Mouse (Mus musculus) large intestine, adult 2 months (tissue): ENCODE data around the gene Zfp526. TPM values are rescaled to one million over a fixed set of nuclear protein-coding genes. Genes with fewer than 3 reads are reported as not detected.

ENCODE experiments used
- DNase-seq: peaks from one replicate; pipeline ENCODE4 v3.0.0-alpha.2; 2012; ENCODE audit warnings: low read depth, low spot score
- WGBS: fragments of 180-500 bp; shearing (Covaris S2); methylation state at CpG from one replicate; pipeline ENCODE4 v1.1.7; 2018; 5-methylcytosine and 5-hydroxymethylcytosine counted together
- polyA plus RNA-seq: library from polyadenylated mRNA; depleted of rRNA; stranded (reverse); fragments of >200 nt; gene quantifications from 2 replicates; pipeline ENCODE4 v1.2.3, GENCODE M21; 2012

The Zfp526 gene
- polyA plus RNA-seq, 1 experiment: 4.2 TPM

DNA sequence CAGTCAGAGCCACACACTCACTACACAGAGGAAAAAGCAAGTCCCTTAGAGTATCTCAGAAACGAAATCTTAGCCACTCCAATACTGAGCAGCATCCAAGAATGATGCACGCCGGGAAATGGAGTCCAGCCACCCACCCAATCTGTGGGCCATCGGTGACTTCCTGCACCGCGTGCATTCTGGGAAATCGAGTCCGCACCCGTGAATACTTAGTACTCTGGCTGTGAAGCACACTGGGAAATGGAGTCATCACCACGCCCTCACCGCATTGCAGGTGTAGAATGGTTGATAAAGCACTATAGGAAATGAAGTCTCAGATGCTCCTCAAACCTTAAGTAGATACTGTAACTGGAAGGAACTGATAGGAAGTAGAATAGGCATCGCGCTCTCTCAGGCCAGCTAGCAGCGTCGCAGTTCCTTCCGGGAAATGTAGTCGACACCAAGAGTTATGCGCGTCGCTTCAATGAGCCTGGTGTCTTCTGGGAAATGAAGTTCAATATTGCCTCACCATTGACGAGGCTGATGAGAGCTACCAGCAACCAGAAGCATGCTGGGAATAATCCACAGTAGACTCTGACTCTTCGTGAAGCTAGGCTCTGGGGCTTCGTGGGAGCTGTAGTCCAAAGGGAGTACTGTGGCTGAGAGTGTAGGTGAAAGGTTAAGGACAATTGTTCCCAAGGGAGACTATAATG is 16.9 kb downstream of the Zfp526 start:
- peak; percentile 98 for DNase-seq
- under 1% methylated on average over 23 of the region's 23 CpGs for WGBS

DNA sequence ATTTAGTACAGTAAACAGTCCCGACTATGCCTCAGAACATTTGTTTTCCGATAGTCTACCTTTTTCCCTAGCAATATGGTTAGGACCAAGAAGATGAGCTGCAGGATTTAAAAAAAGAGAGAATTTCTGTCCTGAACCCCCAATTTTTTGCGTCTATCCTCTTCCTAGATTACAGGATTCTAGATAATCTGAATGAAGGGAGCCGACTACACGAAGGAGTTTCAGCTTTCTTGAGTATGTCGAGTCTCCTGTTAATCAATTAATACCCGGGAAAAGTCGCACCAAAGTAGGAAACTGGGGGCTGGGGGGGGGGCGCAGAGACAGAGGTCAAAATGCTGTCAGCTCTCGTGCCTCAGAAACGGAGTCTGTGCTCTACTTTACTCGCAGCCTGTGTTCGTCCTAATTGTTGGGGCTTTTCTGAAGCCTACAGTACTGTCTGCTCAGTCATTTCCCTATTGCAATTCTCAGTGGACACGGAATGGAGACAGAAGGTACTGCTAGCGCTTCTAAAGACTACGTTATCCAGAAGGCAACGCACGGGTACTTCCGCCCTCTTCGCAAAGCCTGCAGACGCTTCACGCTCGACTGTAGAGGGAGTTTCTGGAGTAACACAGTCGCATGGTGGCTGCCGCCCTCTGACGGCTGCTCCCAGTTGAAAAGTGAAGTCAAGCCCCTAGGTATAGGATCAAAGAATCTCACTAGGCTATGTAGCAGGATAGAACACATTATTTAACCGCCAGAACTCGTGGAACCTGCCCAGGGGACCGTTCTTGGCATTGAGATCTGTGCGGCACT is 17.8 kb downstream of the Zfp526 start:
- peak; percentile 75 for DNase-seq
- WGBS: 1% methylated on average over 30 of the region's 30 CpGs

GRCm38 (mm10) chr7:25240631-25241030 is 19.4 kb downstream of the Zfp526 start:
- DNase-seq: no peak
- 75% methylated on average over 7 of the region's 7 CpGs for WGBS

DNA sequence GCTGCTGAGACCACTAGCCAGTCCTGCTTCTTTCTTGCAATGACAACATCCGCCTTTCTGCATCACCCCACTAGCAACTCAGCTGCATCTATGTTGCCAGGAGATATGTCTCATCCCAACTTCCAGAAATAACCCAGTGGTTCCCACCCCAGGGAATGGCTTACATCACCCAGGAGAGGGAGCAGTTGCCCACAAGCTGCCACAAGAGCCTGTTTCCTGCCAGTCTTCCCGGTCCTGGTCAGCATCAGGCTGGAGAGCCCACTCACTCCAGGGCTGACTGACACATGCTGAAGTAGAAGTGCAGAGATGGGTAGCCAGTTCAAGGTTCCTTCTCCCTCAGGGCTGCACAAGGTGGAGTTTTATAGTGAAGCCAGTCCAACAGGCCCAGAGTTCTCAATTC is 19.8 kb downstream of the Zfp526 start:
- no peak for DNase-seq
- WGBS: 36% methylated on average over 2 of the region's 2 CpGs

DNA sequence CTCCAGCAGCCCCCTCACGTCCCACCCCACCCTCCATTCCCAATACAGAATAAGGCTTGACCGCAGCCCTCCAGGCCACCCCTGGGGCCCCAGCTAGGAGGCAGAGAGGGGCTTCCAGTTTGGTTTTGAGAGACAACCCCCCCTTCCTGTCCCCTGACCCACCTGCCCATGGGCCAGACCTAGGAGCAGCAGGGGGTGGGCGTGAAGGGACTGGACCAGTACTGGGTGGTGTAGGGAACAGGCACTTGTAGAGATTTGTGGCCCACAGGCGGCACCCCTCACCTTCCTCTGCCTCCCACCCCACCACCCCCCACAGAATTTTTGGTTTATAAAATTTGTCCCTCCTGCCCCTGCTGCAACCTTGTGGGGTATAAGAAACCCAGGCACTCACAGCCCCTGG is 22.1 kb downstream of the Zfp526 start:
- 80% methylated on average over 4 of the region's 4 CpGs for WGBS
- no peak for DNase-seq

DNA sequence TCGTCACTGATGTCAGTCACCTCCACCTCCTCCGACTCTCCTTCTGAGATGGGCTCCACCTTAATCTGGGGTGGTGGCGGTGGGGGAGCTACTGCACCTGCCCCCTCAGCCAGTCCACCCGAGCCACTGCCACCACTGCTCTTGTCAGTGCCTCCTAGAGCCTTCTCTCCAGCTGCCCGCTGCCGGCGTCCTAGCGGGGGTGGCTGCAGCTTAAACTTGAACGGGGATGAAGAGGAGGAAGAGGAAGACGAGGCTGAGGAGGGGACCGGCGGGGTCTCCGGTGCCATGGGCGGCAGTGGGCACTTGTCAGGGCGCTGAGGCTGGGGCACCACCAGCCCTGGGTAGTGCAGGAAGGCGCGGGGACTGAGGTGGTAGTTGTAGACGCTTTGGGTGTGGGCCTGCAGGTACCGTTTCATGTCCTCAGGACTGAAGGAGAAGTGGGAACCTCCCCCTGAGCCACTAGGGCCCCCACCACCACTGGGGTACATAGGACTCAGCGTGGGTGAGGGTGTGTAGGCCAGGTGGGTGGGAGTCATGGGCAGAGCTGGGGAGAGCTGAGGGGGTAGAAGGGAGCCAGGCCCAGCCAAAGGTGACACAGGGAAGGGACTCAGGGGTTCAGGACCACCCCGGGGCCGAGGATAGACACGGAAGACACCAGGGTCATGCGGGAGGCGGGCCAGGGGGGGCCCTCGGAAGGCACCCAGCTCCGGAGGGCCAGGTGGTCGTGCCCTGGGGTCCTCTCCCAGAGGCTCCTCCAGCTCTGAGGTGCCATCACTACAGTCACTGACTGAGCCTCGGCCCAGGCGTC is 23.5 kb downstream of the Zfp526 start:
- DNase-seq: no peak
- WGBS: 89% methylated on average over 30 of the region's 30 CpGs

GRCm38 (mm10) chr7:25246079-25246758 is 25.0 kb downstream of the Zfp526 start:
- 40% methylated on average over 20 of the region's 20 CpGs for WGBS
- no peak for DNase-seq

GRCm38 (mm10) chr7:25246759-25247137 is 25.5 kb downstream of the Zfp526 start:
- no peak for DNase-seq
- WGBS: 22% methylated on average over 4 of the region's 4 CpGs

- 21% methylated on average over 3 of the region's 3 CpGs for WGBS
Observed at GRCm38 (mm10) chr7:25247498-25247897, 26.3 kb downstream of the Zfp526 start.

DNA sequence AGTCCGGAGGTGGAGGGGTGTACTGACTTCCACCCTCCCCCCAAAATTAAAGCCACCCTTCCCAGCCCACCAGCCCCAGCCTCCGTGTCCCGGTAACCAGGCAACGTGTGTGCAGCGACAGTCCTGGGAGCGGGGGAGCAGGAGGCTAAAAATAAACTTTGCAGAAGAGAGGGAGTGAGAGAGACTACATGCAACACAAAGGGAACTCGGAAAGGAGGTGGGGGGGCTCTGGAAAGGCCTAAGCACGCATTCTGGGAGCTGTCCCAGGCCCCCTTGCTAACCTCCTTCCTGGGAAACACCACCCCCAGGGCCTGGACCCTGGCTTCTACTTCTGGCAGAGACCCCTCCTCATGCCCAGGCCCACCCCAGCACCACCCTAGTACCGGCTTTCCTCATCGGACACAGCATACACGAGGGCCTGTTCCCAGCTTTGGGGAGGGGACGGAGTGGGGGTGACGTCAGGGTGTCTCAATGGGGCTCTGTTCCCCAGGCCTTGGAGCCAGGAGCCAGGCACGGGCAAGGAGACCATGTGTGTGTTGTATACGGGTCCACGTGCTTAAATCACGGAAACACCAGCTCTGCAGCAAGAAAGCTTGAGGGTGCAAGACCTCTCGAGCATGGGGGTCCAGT is 26.9 kb downstream of the Zfp526 start:
- DNase-seq: no peak
- WGBS: 11% methylated on average over 18 of the region's 18 CpGs

More at GRCm38 (mm10) chr7:25247498-25247897, 26.3 kb downstream of the Zfp526 start:
- no peak for DNase-seq

DNA sequence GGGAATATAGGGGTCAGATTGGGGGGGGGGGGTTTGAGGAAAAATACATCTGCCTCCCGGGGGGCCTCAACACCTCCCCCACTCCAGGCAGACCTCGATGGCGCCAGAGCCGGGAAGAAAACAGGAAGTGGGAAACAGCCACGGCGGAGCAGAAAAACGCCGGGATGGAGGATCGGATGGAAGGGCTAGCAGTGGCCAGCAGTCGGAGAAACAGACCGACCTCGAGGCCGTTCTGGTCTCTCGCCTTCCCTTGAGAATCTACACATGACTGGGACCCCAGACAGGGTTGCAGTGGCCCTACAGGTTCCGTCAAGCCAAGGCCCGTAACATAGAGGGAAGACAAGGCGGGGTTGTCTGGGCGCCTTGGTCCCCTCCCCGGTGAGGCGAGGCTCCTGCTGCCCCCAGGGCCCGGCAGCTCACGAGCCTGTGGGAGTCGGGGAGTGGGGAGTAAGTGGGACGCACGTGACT is 27.7 kb downstream of the Zfp526 start:
- WGBS: 1% methylated on average over 25 of the region's 25 CpGs

DNA sequence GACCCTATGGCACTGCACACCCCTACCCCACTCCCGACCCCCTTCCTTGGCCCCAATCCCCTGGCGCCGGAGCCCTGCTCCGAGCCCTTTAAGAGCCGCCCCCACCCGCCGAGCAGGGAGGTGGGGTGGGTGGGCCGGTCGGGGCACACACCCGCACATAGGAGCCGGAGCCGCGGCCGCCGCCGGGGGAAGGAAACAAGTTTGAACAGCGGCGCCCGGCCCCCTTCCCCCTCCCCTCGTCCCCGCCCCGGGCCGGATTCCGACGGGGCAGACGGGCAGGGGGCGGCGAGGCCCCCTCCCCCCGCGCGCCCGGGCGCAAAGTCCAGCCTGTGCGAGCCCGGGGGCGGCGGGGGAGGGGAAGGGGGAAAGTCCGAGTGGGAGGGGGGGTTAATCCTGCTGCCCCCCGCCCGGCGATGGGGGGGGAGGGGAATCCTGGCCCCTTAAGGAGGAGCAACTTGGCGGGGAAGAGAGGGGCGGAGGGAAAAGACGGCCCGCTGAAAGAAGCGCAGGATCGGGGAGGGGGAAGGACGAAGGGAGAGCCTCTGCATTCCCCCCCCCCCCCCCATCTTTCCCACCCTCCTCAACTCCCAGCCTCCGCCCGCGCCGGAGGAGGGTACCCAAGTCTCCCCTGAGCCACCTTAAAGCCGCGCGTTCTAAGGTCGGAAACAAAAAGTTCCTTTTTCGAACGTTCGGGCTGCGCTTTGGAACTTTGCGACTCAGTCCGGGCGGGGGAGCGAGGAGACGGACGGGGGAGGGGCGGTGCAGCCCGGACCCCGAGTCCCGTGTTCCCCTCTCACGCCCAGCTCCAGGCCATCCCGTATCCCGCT is 28.3 kb downstream of the Zfp526 start:
- DNase-seq: no peak
- WGBS: under 1% methylated on average over 61 of the region's 73 CpGs

More for the DNA sequence above, 27.7 kb downstream of the Zfp526 start:
- DNase-seq: no peak

DNA sequence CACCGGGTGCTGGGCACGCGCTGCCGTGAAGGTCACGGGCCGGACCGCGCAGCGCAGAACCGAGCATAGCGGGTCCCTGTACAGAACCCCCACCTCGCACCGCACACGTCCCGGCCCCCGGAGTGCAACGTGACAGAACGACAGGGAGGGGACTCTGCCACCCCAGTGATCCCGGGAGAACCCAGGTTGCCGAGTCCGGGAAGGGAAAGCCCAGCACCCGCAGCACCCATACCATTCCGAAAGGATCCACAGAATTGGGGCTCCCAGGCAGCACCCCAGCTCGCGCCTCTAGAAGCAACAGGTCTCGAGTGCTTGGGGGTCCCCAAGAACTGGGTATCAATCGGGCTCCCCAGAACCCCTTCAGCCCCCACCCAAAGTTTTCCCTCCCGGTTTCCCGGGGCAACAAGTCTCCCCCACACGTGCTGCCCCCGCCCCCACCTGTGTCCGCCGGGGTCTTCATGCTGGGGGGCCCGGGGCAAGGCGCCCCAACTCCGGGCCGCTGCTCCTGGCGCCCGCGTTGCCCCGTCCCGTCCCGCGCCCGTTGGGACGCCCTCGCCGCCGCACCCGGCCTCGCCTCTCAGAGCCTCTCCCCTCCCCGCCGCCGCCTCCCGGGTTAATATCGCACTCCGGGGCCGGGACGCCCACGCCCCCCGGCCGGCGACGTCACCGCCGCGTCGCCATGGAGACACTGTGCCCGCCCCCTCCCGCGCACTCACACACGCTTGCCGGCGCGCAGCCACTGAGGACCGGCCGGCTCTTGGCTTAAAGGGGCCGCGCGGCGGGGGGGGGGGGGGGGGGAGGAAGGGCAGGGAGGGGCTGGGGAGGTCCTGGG is 29.1 kb downstream of the Zfp526 start, which contains the start of gene Erf:
Erf (minus strand) TSS at position 621 of the 832 bp plus-strand sequence.
- no peak for DNase-seq
- under 1% methylated on average over 80 of the region's 81 CpGs for WGBS

DNA sequence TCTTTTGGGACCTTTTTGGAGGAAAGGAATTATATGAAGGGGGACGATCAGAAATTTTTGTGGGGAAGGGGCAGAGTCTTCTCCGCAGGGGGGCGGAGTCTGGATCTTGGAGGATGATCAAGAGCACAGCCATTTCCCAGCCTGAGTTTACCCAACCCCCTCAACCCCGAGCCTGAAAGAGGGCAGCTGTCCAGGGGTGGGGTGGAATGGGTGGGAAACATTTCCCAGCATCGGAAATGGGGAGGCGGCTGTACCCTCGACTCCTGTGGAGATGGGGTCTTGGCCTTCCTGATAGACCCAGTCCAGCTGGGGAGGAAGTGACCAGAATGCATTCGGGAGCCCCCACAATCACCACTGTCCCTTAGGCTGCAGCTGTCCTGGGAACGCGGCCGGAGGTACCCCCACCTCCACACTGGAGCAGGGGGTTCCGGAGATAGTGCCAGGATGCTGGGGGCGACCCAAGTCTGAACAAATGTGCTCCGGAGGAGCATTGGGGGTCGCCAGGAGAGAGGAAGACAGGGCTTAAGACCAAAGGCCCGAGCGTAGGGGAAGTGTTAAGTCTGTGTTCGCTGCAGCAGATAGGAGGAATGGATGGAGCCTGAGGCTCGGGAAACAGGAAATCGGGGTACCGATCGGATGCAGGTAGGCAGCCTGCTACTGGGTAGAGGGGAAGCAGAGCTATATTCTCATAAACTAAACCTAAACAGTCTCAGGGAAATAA is 30.0 kb downstream of the Zfp526 start:
- no peak for DNase-seq
- WGBS: 19% methylated on average over 22 of the region's 22 CpGs

- 49% methylated on average over 8 of the region's 8 CpGs for whole genome bisulfite sequencing
Observed at GRCm38 (mm10) chr7:25251822-25252221, 30.6 kb downstream of the Zfp526 start.

DNA sequence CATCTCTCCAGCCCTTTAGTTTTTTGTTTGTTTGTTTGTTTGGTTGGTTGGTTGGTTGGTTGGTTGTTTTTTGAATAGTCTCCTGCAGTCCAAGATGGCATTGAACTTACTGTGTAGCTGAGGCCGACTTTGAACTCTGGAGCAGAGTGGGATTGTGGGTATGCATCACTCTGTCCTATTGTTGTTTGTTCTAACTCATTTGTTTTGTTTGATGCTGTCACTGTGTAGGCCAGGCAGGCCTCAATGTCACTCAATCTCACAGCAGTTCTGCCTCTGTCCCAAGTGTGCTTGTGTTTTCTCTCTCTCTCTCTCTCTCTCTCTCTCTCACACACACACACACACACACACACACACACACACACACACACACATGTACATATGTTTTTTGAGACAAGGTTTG is 40.7 kb downstream of the Zfp526 start:
- no peak for DNase-seq
- 70% methylated on average over 1 of the region's 1 CpGs for WGBS

More at GRCm38 (mm10) chr7:25251822-25252221, 30.6 kb downstream of the Zfp526 start:
- DNase-seq: no peak
